In genomic region chr2:166711681-166712132, GRCm38 (mm10) we compare ENCODE assay signal across 8 mouse cellular contexts. TPM values are rescaled to one million over a fixed set of nuclear protein-coding genes. Genes with fewer than 3 reads are reported as not detected.
DNase-seq lines count a peak whose midpoint lies in the region; ATAC-seq and TF ChIP-seq lines count a peak whose summit lies in the region.

No protein-coding gene starts in this region.

- peak overlapping the region; percentile 80; the same call in 1 of the 2 replicates for H3K9ac ChIP-seq in heart, embryonic 14.5 days (ENCODE audit: low read length)
- H3K9ac ChIP-seq in hindbrain, embryonic 13.5 days, result peak overlapping the region; percentile 78
- peak overlapping the region; percentile 82 for H3K9ac ChIP-seq in midbrain, embryonic 13.5 days (replicated peaks)

- H3K4me3 ChIP-seq in heart, embryonic 14.5 days (ENCODE audit: control insufficient read depth in 1 of 2, insufficient read depth in 1 of 2, low read depth in 1 of 2, low read length in 2 of 2), result peak overlapping the region in 1 of 2 experiments; percentile 83; a peak in 1 of 4 replicates
- peak overlapping the region; percentile 83 for H3K4me3 ChIP-seq in cortical plate, adult 2 months (ENCODE audit: insufficient read depth, low read length)
- peak overlapping the region; percentile 58 for H3K4me3 ChIP-seq in hindbrain, embryonic 13.5 days
- peak overlapping the region; percentile 70 for H3K4me3 ChIP-seq in midbrain, embryonic 13.5 days (replicated peaks)

- ATAC-seq in heart, embryonic 14.5 days (ENCODE audit: insufficient number of reproducible peaks, insufficient read depth, low FRiP score, low read depth), result no peak
- ATAC-seq in hindbrain, embryonic 13.5 days (ENCODE audit: low FRiP score), result no peak
- ATAC-seq in midbrain, embryonic 13.5 days, result no peak
- no peak for ATAC-seq in megakaryocyte-erythroid progenitor cell, adult 5-6 weeks (replicated peaks; ENCODE audit: low FRiP score, low TSS enrichment, poor library complexity, severe bottlenecking)

- WGBS in heart, embryonic 14.5 days, result 33% methylated on average over 7 of the region's 7 CpGs
- 16% methylated on average over 7 of the region's 7 CpGs for WGBS in hindbrain, embryonic 13.5 days
- WGBS in midbrain, embryonic 13.5 days, result 12% methylated on average over 7 of the region's 7 CpGs

- H3K27ac ChIP-seq in heart, embryonic 14.5 days (replicated peaks in 1 of 2; ENCODE audit: control insufficient read depth in 1 of 2, insufficient read depth in 1 of 2, low read depth in 2 of 2, low read length in 2 of 2), result no peak overlapping the region
- H3K27ac ChIP-seq in cortical plate, adult 2 months (ENCODE audit: insufficient read depth, low read length), result peak overlapping the region; percentile 16; the same call in 1 of the 2 replicates
- H3K27ac ChIP-seq in hindbrain, embryonic 13.5 days, result peak overlapping the region; percentile 79; the same call in 1 of the 2 replicates
- no peak overlapping the region for H3K27ac ChIP-seq in midbrain, embryonic 13.5 days

- peak overlapping the region; percentile 95 for H3K4me2 ChIP-seq in heart, embryonic 14.5 days (ENCODE audit: low read length)
- H3K4me2 ChIP-seq in hindbrain, embryonic 13.5 days, result peak overlapping the region; percentile 63
- peak overlapping the region; percentile 89 for H3K4me2 ChIP-seq in midbrain, embryonic 13.5 days (replicated peaks)

- no peak for TF ChIP-seq POLR2A in cortical plate, adult 2 months (IDR thresholded peaks at IDR 0.05; ENCODE audit: extremely low read depth, insufficient read depth, low read length)

- no peaks in the 10 kb centered on the region for H3K36me3 ChIP-seq in heart, embryonic 14.5 days (ENCODE audit: control insufficient read depth, insufficient read depth, low read length)
- H3K36me3 ChIP-seq in hindbrain, embryonic 13.5 days, result no peaks in the 10 kb centered on the region
- H3K36me3 ChIP-seq in midbrain, embryonic 13.5 days, result no peaks in the 10 kb centered on the region

- H3K27me3 ChIP-seq in heart, embryonic 14.5 days (ENCODE audit: control insufficient read depth, insufficient read depth, low read length), result no peaks in the 10 kb centered on the region
- H3K27me3 ChIP-seq in hindbrain, embryonic 13.5 days, result no peaks in the 10 kb centered on the region
- H3K27me3 ChIP-seq in midbrain, embryonic 13.5 days, result peaks cover 9% of the 10 kb centered on the region; the same call in 1 of the 2 replicates

- no peaks in the 10 kb centered on the region for H3K9me3 ChIP-seq in heart, embryonic 14.5 days (ENCODE audit: control insufficient read depth, low read length)
- no peaks in the 10 kb centered on the region for H3K9me3 ChIP-seq in hindbrain, embryonic 13.5 days
- no peaks in the 10 kb centered on the region for H3K9me3 ChIP-seq in midbrain, embryonic 13.5 days

- DNase-seq in heart, adult 9 months (ENCODE audit: low spot score in 2 of 2), result no peak
- DNase-seq in thymus, postnatal 0 days (ENCODE audit: low spot score), result no peak
- DNase-seq in adrenal gland, adult 18-20 months (ENCODE audit: low spot score in 2 of 2), result no peak

- H3K4me1 ChIP-seq in heart, embryonic 14.5 days (ENCODE audit: control insufficient read depth in 2 of 2, insufficient read depth in 2 of 2, low read length in 2 of 2), result peaks cover 9 to 22% of the 10 kb centered on the region in 2 experiments
- H3K4me1 ChIP-seq in cortical plate, adult 2 months (ENCODE audit: control insufficient read depth, insufficient read depth, low read length), result peaks cover 4% of the 10 kb centered on the region
- H3K4me1 ChIP-seq in hindbrain, embryonic 13.5 days (replicated peaks), result peaks cover 64% of the 10 kb centered on the region
- H3K4me1 ChIP-seq in midbrain, embryonic 13.5 days (replicated peaks), result peaks cover 52% of the 10 kb centered on the region

- TF ChIP-seq CTCF in cortical plate, adult 2 months (IDR thresholded peaks at IDR 0.05; ENCODE audit: extremely low read depth, insufficient read depth, low read length), result no peak

RNA-seq across cellular contexts. Expression of gene Prex1, which starts 1.9 kb away (rescaled TPM):
- 8.6 and 9.5 TPM in 2 replicates for polyA plus RNA-seq in heart, embryonic 14.5 days (2014; fragmentation: Nextera tagmentation; extraction: Ambion mirVana)
- 81.9 and 83.3 TPM in 2 replicates for polyA plus RNA-seq in cortical plate, adult 2 months (2012; rRNA removed)
- 24.7 and 29.7 TPM in 2 replicates for polyA plus RNA-seq in hindbrain, embryonic 13.5 days (2015; fragmentation: Nextera tagmentation; extraction: Ambion mirVana)
- 17.7 and 21.1 TPM in 2 replicates for polyA plus RNA-seq in midbrain, embryonic 13.5 days (2015; fragmentation: Nextera tagmentation; extraction: Ambion mirVana)
- polyA plus RNA-seq in thymus, postnatal 0 days (2015; fragmentation: Nextera tagmentation; extraction: Ambion mirVana), result 41.9 and 49.8 TPM in 2 replicates
- 10 to 100 TPM in 1 of 2 experiments, 1 to 10 TPM in 1; 9.4 to 12.7 TPM for total RNA-seq in adrenal gland, adult 18-20 months (2021)
- total RNA-seq in megakaryocyte-erythroid progenitor cell, adult 5-6 weeks (2014; fragmentation: Nextera tagmentation), result 34.5 and 39.2 TPM in 2 replicates
- total RNA-seq in megakaryocyte-erythroid progenitor cell, adult 5-6 weeks (2017), result 9.2 and 10.0 TPM in 2 replicates

Comparison
In these comparisons a context has a peak if more than half of its experiments do, and no peak if none do; other contexts are left out.
1. H3K27ac ChIP-seq: peak in cortical plate, adult 2 months (single experiment) and hindbrain, embryonic 13.5 days (single experiment); none in heart, embryonic 14.5 days (0 of 2) and midbrain, embryonic 13.5 days (single experiment).
2. Peak in every context shown above with its lines, with median percentiles within 50 percentile points of each other: H3K4me2 ChIP-seq and H3K9ac ChIP-seq.